In genomic region chr13:75797369-75798141, GRCm38 (mm10) we compare ENCODE assay signal across 8 mouse cellular contexts. TPM values are rescaled to one million over a fixed set of nuclear protein-coding genes. Genes with fewer than 3 reads are reported as not detected.
A peak's percentile ranks its signal among the peaks of the same experiment; 100 is the strongest.
DNase-seq lines count a peak whose midpoint lies in the region; ATAC-seq and TF ChIP-seq lines count a peak whose summit lies in the region.

No protein-coding gene starts in this region.

- H3K4me3 ChIP-seq in forebrain, embryonic 11.5 days (ENCODE audit: low read depth, low read length) = no peak overlapping the region
- peak overlapping the region; percentile 42 for H3K4me3 ChIP-seq in heart, postnatal 0 days (ENCODE audit: low read depth, low read length)
- peak overlapping the region; percentile 43 for H3K4me3 ChIP-seq in liver, embryonic 16.5 days (ENCODE audit: low read depth, low read length)
- peak overlapping the region; percentile 27 for H3K4me3 ChIP-seq in neural tube, embryonic 13.5 days
- H3K4me3 ChIP-seq in testis, adult 2 months (ENCODE audit: control insufficient read depth, low read depth, low read length) = peak overlapping the region; percentile 72

- H3K4me1 ChIP-seq in forebrain, embryonic 11.5 days (replicated peaks; ENCODE audit: control insufficient read depth, insufficient read depth, low read length) = no peaks in the 10 kb centered on the region
- 0 out of 2 replicates have a peak, but pooled peaks cover 3% of the 10 kb centered on the region for H3K4me1 ChIP-seq in heart, postnatal 0 days (ENCODE audit: control insufficient read depth, insufficient read depth)
- H3K4me1 ChIP-seq in liver, embryonic 16.5 days (ENCODE audit: control insufficient read depth, low read depth, low read length) = peaks cover 9% of the 10 kb centered on the region
- no peaks in the 10 kb centered on the region for H3K4me1 ChIP-seq in neural tube, embryonic 13.5 days (replicated peaks)
- H3K4me1 ChIP-seq in testis, adult 2 months (ENCODE audit: control insufficient read depth, insufficient read depth, low read length) = no peaks in the 10 kb centered on the region

- WGBS in forebrain, embryonic 11.5 days = 36% methylated on average over 18 of the region's 18 CpGs
- 14% methylated on average over 18 of the region's 18 CpGs for WGBS in heart, postnatal 0 days
- WGBS in liver, embryonic 16.5 days (ENCODE audit: insufficient replicate concordance) = 13% methylated on average over 18 of the region's 18 CpGs
- WGBS in neural tube, embryonic 13.5 days = 33% methylated on average over 18 of the region's 18 CpGs

- H3K27me3 ChIP-seq in forebrain, embryonic 11.5 days (ENCODE audit: control insufficient read depth, insufficient read depth, low read length) = no peaks in the 10 kb centered on the region
- H3K27me3 ChIP-seq in heart, postnatal 0 days (ENCODE audit: control insufficient read depth, insufficient read depth, low read length) = no peaks in the 10 kb centered on the region
- no peaks in the 10 kb centered on the region for H3K27me3 ChIP-seq in liver, embryonic 16.5 days (ENCODE audit: control insufficient read depth, insufficient read depth, low read depth, low read length)
- no peaks in the 10 kb centered on the region for H3K27me3 ChIP-seq in neural tube, embryonic 13.5 days
- H3K27me3 ChIP-seq in testis, adult 2 months (ENCODE audit: control insufficient read depth, insufficient read depth, low read length) = no peaks in the 10 kb centered on the region

- peak; percentile 95 for ATAC-seq in forebrain, embryonic 11.5 days (replicated peaks; ENCODE audit: low FRiP score)
- peak; percentile 98 for ATAC-seq in heart, postnatal 0 days (ENCODE audit: insufficient read depth, low read depth)
- ATAC-seq in liver, embryonic 16.5 days (ENCODE audit: low read depth) = peak; percentile 96
- ATAC-seq in neural tube, embryonic 13.5 days (ENCODE audit: low read depth) = peak; percentile 99

- H3K27ac ChIP-seq in forebrain, embryonic 11.5 days (ENCODE audit: low read depth, low read length) = no peak overlapping the region
- H3K27ac ChIP-seq in heart, postnatal 0 days (ENCODE audit: low read depth) = peak overlapping the region; percentile 50
- H3K27ac ChIP-seq in liver, embryonic 16.5 days (ENCODE audit: low read length) = peak overlapping the region; percentile 72
- H3K27ac ChIP-seq in neural tube, embryonic 13.5 days (replicated peaks) = no peak overlapping the region
- no peak overlapping the region for H3K27ac ChIP-seq in testis, adult 2 months (ENCODE audit: control insufficient read depth, insufficient read depth, low read depth, low read length)

- peak; percentile 88 to 91 for DNase-seq in CD8-positive naive resting alpha-beta T cell, adult 2 months (ENCODE audit: low read depth in 2 of 2, low spot score in 2 of 2)
- peak; percentile 89 for DNase-seq in c-Kit-positive CD71-negative TER-119-negative erythroid progenitor cells, embryonic 14.5 days (ENCODE audit: low read depth)
- peak; percentile 93 for DNase-seq in forebrain, embryonic 11.5 days (ENCODE audit: low spot score)
- DNase-seq in heart, postnatal 0 days (ENCODE audit: low spot score) = peak; percentile 93
- DNase-seq in kidney, postnatal 4 days = peak; percentile 92 to 94

- H3K36me3 ChIP-seq in forebrain, embryonic 11.5 days (ENCODE audit: control insufficient read depth, insufficient read depth, low read length) = no peaks in the 10 kb centered on the region
- no peaks in the 10 kb centered on the region for H3K36me3 ChIP-seq in heart, postnatal 0 days (replicated peaks; ENCODE audit: control insufficient read depth, insufficient read depth, low read length)
- no peaks in the 10 kb centered on the region for H3K36me3 ChIP-seq in liver, embryonic 16.5 days (ENCODE audit: control insufficient read depth, insufficient read depth)
- H3K36me3 ChIP-seq in neural tube, embryonic 13.5 days = no peaks in the 10 kb centered on the region
- H3K36me3 ChIP-seq in testis, adult 2 months (ENCODE audit: control insufficient read depth, insufficient read depth, low read length) = no peaks in the 10 kb centered on the region

- no peak for TF ChIP-seq POLR2A in testis, adult 2 months (IDR thresholded peaks at IDR 0.05; ENCODE audit: control insufficient read depth, low read depth, low read length)

- peak overlapping the region; percentile 20; the same call in 1 of the 2 replicates for H3K9ac ChIP-seq in forebrain, embryonic 11.5 days (ENCODE audit: low read length)
- H3K9ac ChIP-seq in heart, postnatal 0 days (replicated peaks; ENCODE audit: low read depth, low read length) = no peak overlapping the region
- peak overlapping the region; percentile 57 for H3K9ac ChIP-seq in liver, embryonic 16.5 days (ENCODE audit: low read depth, low read length)
- 0 out of 2 replicates have a peak overlapping the region, but pooled peaks have one; percentile 55 for H3K9ac ChIP-seq in neural tube, embryonic 13.5 days

- H3K4me2 ChIP-seq in forebrain, embryonic 11.5 days (ENCODE audit: low read depth, low read length, severe bottlenecking) = peak overlapping the region; percentile 28; the same call in 1 of the 2 replicates
- peak overlapping the region; percentile 62 for H3K4me2 ChIP-seq in heart, postnatal 0 days (ENCODE audit: low read depth, low read length)
- H3K4me2 ChIP-seq in liver, embryonic 16.5 days (ENCODE audit: low read depth, low read length) = peak overlapping the region; percentile 71
- peak overlapping the region; percentile 54 for H3K4me2 ChIP-seq in neural tube, embryonic 13.5 days

- TF ChIP-seq EP300 in heart, postnatal 0 days (IDR thresholded peaks at IDR 0.05; ENCODE audit: low read depth) = no peak

- TF ChIP-seq CTCF in heart, postnatal 0 days (IDR thresholded peaks at IDR 0.05; ENCODE audit: low read depth) = peak; percentile 100
- peak; percentile 100 for TF ChIP-seq CTCF in testis, adult 2 months (IDR thresholded peaks at IDR 0.05; ENCODE audit: control insufficient read depth, insufficient read depth, insufficient replicate concordance, low read depth, low read length)

- H3K9me3 ChIP-seq in forebrain, embryonic 11.5 days (ENCODE audit: control insufficient read depth, low read length) = no peaks in the 10 kb centered on the region
- no peaks in the 10 kb centered on the region for H3K9me3 ChIP-seq in heart, postnatal 0 days (replicated peaks; ENCODE audit: control insufficient read depth, low read length)
- no peaks in the 10 kb centered on the region for H3K9me3 ChIP-seq in liver, embryonic 16.5 days (replicated peaks; ENCODE audit: control insufficient read depth, low read length)
- no peaks in the 10 kb centered on the region for H3K9me3 ChIP-seq in neural tube, embryonic 13.5 days

RNA-seq across cellular contexts. Expression of gene Glrx, which starts 42.1 kb away (rescaled TPM):
- 19.4 and 22.9 TPM in 2 replicates for polyA plus RNA-seq in forebrain, embryonic 11.5 days (2014; fragmentation: Nextera tagmentation; extraction: Ambion mirVana)
- 105 and 107 TPM in 2 replicates for total RNA-seq in heart, postnatal 0 days (2014; rRNA removed; ENCODE audit: low replicate concordance)
- 156 and 160 TPM in 2 replicates for polyA plus RNA-seq in heart, postnatal 0 days (2015; fragmentation: Nextera tagmentation; extraction: Ambion mirVana)
- 44.7 and 49.9 TPM in 2 replicates for polyA plus RNA-seq in liver, embryonic 16.5 days (2015; fragmentation: Nextera tagmentation; extraction: Ambion mirVana)
- 49.3 and 55.2 TPM in 2 replicates for polyA plus RNA-seq in neural tube, embryonic 13.5 days (2015; fragmentation: Nextera tagmentation; extraction: Ambion mirVana)
- 4.3 and 4.5 TPM in 2 replicates for polyA plus RNA-seq in testis, adult 2 months (2012; rRNA removed)

Comparison
In these comparisons a context has a peak if more than half of its experiments do, and no peak if none do; other contexts are left out.
1. H3K27ac ChIP-seq: peak in heart, postnatal 0 days (single experiment) and liver, embryonic 16.5 days (single experiment); none in forebrain, embryonic 11.5 days (single experiment), neural tube, embryonic 13.5 days (single experiment) and testis, adult 2 months (single experiment).
2. Peak in every context shown above with its lines, with median percentiles within 50 percentile points of each other: DNase-seq, ATAC-seq and H3K4me2 ChIP-seq.